Mouse (Mus musculus) bone marrow, adult 2 months (tissue): Measurements from ENCODE around the gene Gemin5.

Experiments used
- CTCF ChIP-seq: fragments of 200-500 bp; IDR thresholded peaks from 2 replicates; pipeline ENCODE4 v1.5.1; 2011; ENCODE audit warnings: low read length, control low read depth; ENCODE audit not compliant: control insufficient read depth, insufficient read depth
- POLR2A ChIP-seq: fragments of 200-500 bp; IDR thresholded peaks from 2 replicates; pipeline ENCODE4 v1.6.1; 2011; ENCODE audit warnings: low read depth, mild to moderate bottlenecking, control low read depth, low read length, borderline replicate concordance; ENCODE audit not compliant: control insufficient read depth

GRCm38 (mm10) chr11:58193326-58193725 is 25.0 kb upstream of the Gemin5 start:
- TF ChIP-seq POLR2A, result no peak
- no peak for TF ChIP-seq CTCF
